Mouse (Mus musculus): ENCODE measurements around the gene Wscd2.

DNA sequence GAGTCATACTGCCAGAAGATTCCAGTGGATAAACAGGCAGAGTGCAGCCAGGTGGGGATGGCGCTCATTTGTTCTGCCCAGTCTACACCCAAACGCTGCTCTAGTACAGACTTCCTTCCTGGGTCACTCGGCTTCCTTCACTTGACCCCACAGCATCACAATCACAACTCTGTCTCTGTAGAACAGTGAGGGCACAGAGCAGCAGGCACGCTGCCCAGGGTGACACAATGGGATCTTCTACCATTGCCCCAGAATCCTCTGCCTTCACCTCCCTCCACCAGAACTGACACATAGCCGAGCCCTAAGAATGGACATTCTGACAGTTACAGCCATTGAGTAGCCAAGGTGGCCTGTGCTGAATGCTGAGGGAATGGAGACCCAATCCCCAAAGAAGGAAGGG lies 20.3 kb upstream of the Wscd2 start:
- TF ChIP-seq GATA1 (IDR thresholded peaks at IDR 0.05; ENCODE audit: borderline replicate concordance, low read length) (no peak), FLI1 (IDR thresholded peaks at IDR 0.05; ENCODE audit: low read length) (no peak)

Data from megakaryocyte, embryonic 14.5 days (primary cell).